Mouse (Mus musculus) kidney, postnatal 0 days (tissue): ENCODE measurements around the gene Il10rb. TPM values are rescaled to one million over a fixed set of nuclear protein-coding genes. Genes with fewer than 3 reads are reported as not detected.
A peak's percentile ranks its signal among the peaks of the same experiment; 100 is the strongest.

Experiments
- ATAC-seq: fragments of 200-750 bp; cut with Nextera tagmentation; replicated peaks from 2 replicates; pipeline ENCODE4 v1.8.0; 2017; ENCODE audit warnings: low read depth, moderate number of reproducible peaks, moderate TSS enrichment, moderate library complexity; ENCODE audit not compliant: low FRiP score
- DNase-seq: peaks from one replicate; pipeline ENCODE4 v3.0.0-alpha.2; 2016; ENCODE audit warnings: low spot score
- H3K27ac ChIP-seq: fragments of 300-500 bp; sonication (generic); 2 replicates; pipeline ENCODE4 v1.5.1; 2014; ENCODE audit warnings: mild to moderate bottlenecking
- H3K27me3 ChIP-seq: fragments of 300-500 bp; sonication (generic); 2 replicates; pipeline ENCODE4 v1.6.1; 2014; ENCODE audit warnings: low read length, mixed read lengths; ENCODE audit not compliant: insufficient read depth
- H3K36me3 ChIP-seq: fragments of 300-500 bp; sonication (generic); 2 replicates; pipeline ENCODE4 v1.6.1; 2014; ENCODE audit warnings: low read length, mixed read lengths; ENCODE audit not compliant: insufficient read depth
- H3K4me1 ChIP-seq: fragments of 300-500 bp; sonication (generic); replicated peaks from 2 replicates; pipeline ENCODE4 v1.6.1; 2014; ENCODE audit warnings: antibody characterized with exemption, low read length, mixed read lengths; ENCODE audit not compliant: insufficient read depth
- H3K4me2 ChIP-seq: fragments of 300-500 bp; sonication (generic); 2 replicates; pipeline ENCODE4 v1.6.1; 2014; ENCODE audit warnings: mild to moderate bottlenecking, low read length, moderate library complexity, mixed read lengths
- H3K4me3 ChIP-seq: fragments of 300-500 bp; sonication (generic); replicated peaks from 2 replicates; pipeline ENCODE4 v1.5.1; 2014; ENCODE audit warnings: low read depth, low read length
- H3K9ac ChIP-seq: fragments of 300-500 bp; sonication (generic); 2 replicates; pipeline ENCODE4 v1.6.1; 2014; ENCODE audit warnings: low read depth, low read length
- H3K9me3 ChIP-seq: fragments of 300-500 bp; sonication (generic); replicated peaks from 2 replicates; pipeline ENCODE4 v1.6.1; 2016; ENCODE audit warnings: low read length, inconsistent platforms, mixed read lengths
- CTCF ChIP-seq: IDR thresholded peaks from 2 replicates; pipeline ENCODE4 v1.5.1; 2016; ENCODE audit warnings: antibody characterized with exemption, low read depth, mild to moderate bottlenecking, moderate library complexity
- WGBS: fragments of 180-500 bp; shearing (Covaris S2); extraction: QIAGEN DNeasy Blood & Tissue Kit; methylation state at CpG from one replicate; pipeline ENCODE4 v1.1.7; 2014; 5-methylcytosine and 5-hydroxymethylcytosine counted together
- polyA plus RNA-seq: library from polyadenylated mRNA; unstranded; fragments of >200 nt; fragmentation: Nextera tagmentation; extraction: Ambion mirVana; gene quantifications from 2 replicates; pipeline ENCODE4 v1.2.1, GENCODE M21; 2015

The Il10rb gene
- polyA plus RNA-seq, 1 experiment from 2014 or later: 44.6 TPM

- 96% methylated on average over 6 of the region's 6 CpGs for WGBS
- H3K4me1 ChIP-seq: no peaks in the 10 kb centered on the region
- no peak overlapping the region for H3K27ac ChIP-seq
- H3K27me3 ChIP-seq: no peaks in the 10 kb centered on the region
- ATAC-seq (no peak), DNase-seq (no peak)
- TF ChIP-seq CTCF: no peak
- H3K9me3 ChIP-seq: no peaks in the 10 kb centered on the region
- no peak overlapping the region for H3K4me3 ChIP-seq
- peaks cover 43% of the 10 kb centered on the region for H3K36me3 ChIP-seq
- H3K9ac ChIP-seq: no peak overlapping the region
- no peak overlapping the region for H3K4me2 ChIP-seq
Measured at GRCm38 (mm10) chr16:91425816-91426215, 19.9 kb downstream of the Il10rb start.

- H3K27me3 ChIP-seq: no peaks in the 10 kb centered on the region
- H3K36me3 ChIP-seq: peaks cover 41% of the 10 kb centered on the region
- no peak for TF ChIP-seq CTCF
- no peak overlapping the region for H3K4me2 ChIP-seq
- H3K9me3 ChIP-seq: no peaks in the 10 kb centered on the region
- H3K27ac ChIP-seq: no peak overlapping the region
- no peak overlapping the region for H3K9ac ChIP-seq
- H3K4me1 ChIP-seq: no peaks in the 10 kb centered on the region
- WGBS: 69% methylated on average over 4 of the region's 4 CpGs
- DNase-seq (no peak), ATAC-seq (no peak)
- H3K4me3 ChIP-seq: no peak overlapping the region
Measured at GRCm38 (mm10) chr16:91426586-91426985, 20.6 kb downstream of the Il10rb start.

GRCm38 (mm10) chr16:91427461-91427860 is 21.5 kb downstream of the Il10rb start:
- no peak overlapping the region for H3K4me3 ChIP-seq
- TF ChIP-seq CTCF: no peak
- DNase-seq (peak; percentile 31), ATAC-seq (no peak)
- H3K36me3 ChIP-seq: peaks cover 35% of the 10 kb centered on the region
- no peak overlapping the region for H3K4me2 ChIP-seq
- no peaks in the 10 kb centered on the region for H3K4me1 ChIP-seq
- no peak overlapping the region for H3K9ac ChIP-seq
- peak overlapping the region; percentile 20; the same call in 1 of the 2 replicates for H3K27ac ChIP-seq
- WGBS: 57% methylated on average over 5 of the region's 5 CpGs
- H3K27me3 ChIP-seq: no peaks in the 10 kb centered on the region
- no peaks in the 10 kb centered on the region for H3K9me3 ChIP-seq

- no peak for TF ChIP-seq CTCF
- Histone ChIP-seq H3K4me2 (no peak overlapping the region), H3K4me3 (no peak overlapping the region), H3K9me3 (no peaks in the 10 kb centered on the region), H3K4me1 (no peaks in the 10 kb centered on the region), H3K27ac (no peak overlapping the region), H3K9ac (no peak overlapping the region), H3K36me3 (peaks cover 32% of the 10 kb centered on the region), H3K27me3 (no peaks in the 10 kb centered on the region)
- peak; percentile 44 for DNase-seq
- ATAC-seq: no peak; the same call in 1 of the 2 replicates
- 43% methylated on average over 8 of the region's 8 CpGs for WGBS
Measured at GRCm38 (mm10) chr16:91428259-91428865, 22.4 kb downstream of the Il10rb start.

- Histone ChIP-seq H3K36me3 (no peaks in the 10 kb centered on the region), H3K9ac (no peak overlapping the region), H3K4me3 (no peak overlapping the region), H3K4me1 (no peaks in the 10 kb centered on the region), H3K4me2 (no peak overlapping the region), H3K9me3 (no peaks in the 10 kb centered on the region), H3K27ac (no peak overlapping the region), H3K27me3 (no peaks in the 10 kb centered on the region)
- WGBS: 46% methylated on average over 5 of the region's 5 CpGs
- TF ChIP-seq CTCF: no peak
- no peak for ATAC-seq
- no peak for DNase-seq
Measured at GRCm38 (mm10) chr16:91432720-91433328, 26.9 kb downstream of the Il10rb start.

- Histone ChIP-seq H3K4me3 (no peak overlapping the region), H3K27ac (no peak overlapping the region), H3K4me1 (no peaks in the 10 kb centered on the region), H3K9ac (no peak overlapping the region), H3K36me3 (no peaks in the 10 kb centered on the region), H3K9me3 (no peaks in the 10 kb centered on the region), H3K27me3 (no peaks in the 10 kb centered on the region), H3K4me2 (no peak overlapping the region)
- DNase-seq: no peak
- 53% methylated on average over 8 of the region's 8 CpGs for WGBS
- TF ChIP-seq CTCF: no peak
- ATAC-seq: no peak
Measured at GRCm38 (mm10) chr16:91433329-91433933, 27.5 kb downstream of the Il10rb start.
